Mouse (Mus musculus) midbrain, embryonic 13.5 days (tissue): ENCODE data around the gene Nkx6-1. TPM values are rescaled to one million over a fixed set of nuclear protein-coding genes. Genes with fewer than 3 reads are reported as not detected.

ENCODE experiments used
- ATAC-seq: fragments of 200-750 bp; cut with Nextera tagmentation; 2 replicates; pipeline ENCODE4 v1.8.0; 2017; ENCODE audit warnings: mild to moderate bottlenecking, moderate TSS enrichment, moderate library complexity
- H3K27ac ChIP-seq: fragments of 300-500 bp; sonication (generic); 2 replicates; pipeline ENCODE4 v1.5.1; 2015; ENCODE audit warnings: inconsistent platforms, mild to moderate bottlenecking, moderate library complexity
- H3K27me3 ChIP-seq: fragments of 300-500 bp; sonication (generic); 2 replicates; pipeline ENCODE4 v1.6.1; 2015; ENCODE audit warnings: mild to moderate bottlenecking, inconsistent platforms
- H3K36me3 ChIP-seq: fragments of 300-500 bp; sonication (generic); 2 replicates; pipeline ENCODE4 v1.6.1; 2015; ENCODE audit warnings: mild to moderate bottlenecking, inconsistent platforms
- H3K4me1 ChIP-seq: fragments of 300-500 bp; sonication (generic); replicated peaks from 2 replicates; pipeline ENCODE4 v1.6.1; 2015; ENCODE audit warnings: inconsistent platforms
- H3K4me2 ChIP-seq: fragments of 300-500 bp; sonication (generic); replicated peaks from 2 replicates; pipeline ENCODE4 v1.6.1; 2015; ENCODE audit warnings: moderate library complexity, mild to moderate bottlenecking, inconsistent platforms
- H3K4me3 ChIP-seq: fragments of 300-500 bp; sonication (generic); replicated peaks from 2 replicates; pipeline ENCODE4 v1.5.1; 2015; ENCODE audit warnings: mild to moderate bottlenecking, inconsistent platforms
- H3K9ac ChIP-seq: fragments of 300-500 bp; sonication (generic); replicated peaks from 2 replicates; pipeline ENCODE4 v1.6.1; 2015; ENCODE audit warnings: mild to moderate bottlenecking, inconsistent platforms
- H3K9me3 ChIP-seq: fragments of 300-500 bp; sonication (generic); 2 replicates; pipeline ENCODE4 v1.6.1; 2016; ENCODE audit warnings: mild to moderate bottlenecking, inconsistent platforms
- WGBS: fragments of 180-500 bp; shearing (Covaris S2); methylation state at CpG from one replicate; pipeline ENCODE4 v1.1.7; 2015; 5-methylcytosine and 5-hydroxymethylcytosine counted together
- polyA plus RNA-seq: library from polyadenylated mRNA; unstranded; fragments of >200 nt; fragmentation: Nextera tagmentation; extraction: Ambion mirVana; gene quantifications from 2 replicates; pipeline ENCODE4 v1.2.1, GENCODE M21; 2015

The Nkx6-1 gene
- polyA plus RNA-seq, 1 experiment from 2014 or later, result 3.5 TPM

DNA sequence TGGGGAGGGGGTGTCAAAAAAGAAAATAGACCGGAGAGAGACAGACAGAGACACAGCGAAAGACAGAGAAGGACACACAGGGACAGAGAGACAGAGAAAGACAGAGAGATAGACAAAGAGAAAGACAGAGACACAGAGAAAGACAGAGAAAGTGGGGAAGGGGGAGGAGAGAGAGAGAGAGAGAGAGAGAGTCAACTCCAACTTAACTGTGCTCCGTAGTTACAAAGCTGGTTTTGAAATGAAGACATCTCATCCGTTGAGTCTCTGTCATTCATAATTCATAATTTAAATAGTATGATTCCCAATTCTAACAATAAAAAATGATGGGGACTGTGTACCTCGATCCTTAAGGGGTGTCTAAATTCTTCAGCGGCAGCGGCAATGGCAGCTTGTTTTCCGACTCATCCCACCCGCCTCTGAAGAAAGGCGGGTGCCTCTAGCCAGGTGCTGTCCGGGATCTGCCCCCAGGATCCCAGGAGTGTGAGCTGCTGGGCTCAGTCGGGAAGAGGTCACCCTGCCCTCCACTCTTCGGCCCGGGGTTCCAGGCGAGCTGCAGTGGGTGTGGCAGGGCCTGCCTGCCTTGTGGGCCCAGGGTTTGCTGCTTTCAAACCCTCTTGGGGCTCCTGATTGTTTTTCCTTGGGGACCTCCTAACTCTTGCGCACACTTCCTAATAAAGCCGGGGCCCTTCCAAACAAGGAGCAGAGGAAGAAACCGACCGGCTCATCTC, 2.6 kb upstream of the Nkx6-1 start:
- Histone ChIP-seq H3K27me3 (peaks cover 87% of the 10 kb centered on the region), H3K4me3 (no peak overlapping the region), H3K4me2 (peak overlapping the region; percentile 13; the same call in 1 of the 2 replicates), H3K36me3 (no peaks in the 10 kb centered on the region), H3K27ac (no peak overlapping the region), H3K9ac (no peak overlapping the region), H3K9me3 (no peaks in the 10 kb centered on the region), H3K4me1 (peaks cover 31% of the 10 kb centered on the region)
- no peak for ATAC-seq
- under 1% methylated on average over 19 of the region's 19 CpGs for WGBS

DNA sequence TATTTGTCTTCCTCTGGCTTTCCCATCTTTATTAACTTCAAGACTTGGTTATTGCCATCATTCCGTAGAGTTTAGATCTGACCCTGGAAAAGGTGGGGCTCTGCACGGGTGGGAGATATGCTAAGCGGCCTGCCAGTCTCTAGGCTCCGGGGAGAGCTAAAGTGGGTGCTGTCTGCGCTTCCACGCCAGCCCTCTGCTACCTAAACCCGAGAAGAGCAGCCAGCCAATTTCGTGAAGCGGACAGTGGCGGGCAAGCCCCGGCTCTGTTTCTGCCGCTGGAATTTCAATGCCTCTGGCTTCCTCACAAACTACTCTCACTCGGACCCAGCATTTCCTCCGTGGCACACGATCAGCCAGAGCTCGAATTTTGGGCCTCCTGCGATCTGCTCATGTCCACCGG, 1.9 kb upstream of the Nkx6-1 start:
- WGBS, result under 1% methylated on average over 18 of the region's 18 CpGs
- no peak for ATAC-seq
- H3K9ac ChIP-seq, result no peak overlapping the region
- no peaks in the 10 kb centered on the region for H3K9me3 ChIP-seq
- H3K4me3 ChIP-seq, result no peak overlapping the region
- no peak overlapping the region for H3K27ac ChIP-seq
- peaks cover 91% of the 10 kb centered on the region for H3K27me3 ChIP-seq
- peaks cover 31% of the 10 kb centered on the region for H3K4me1 ChIP-seq
- H3K36me3 ChIP-seq, result no peaks in the 10 kb centered on the region
- H3K4me2 ChIP-seq, result no peak overlapping the region

DNA sequence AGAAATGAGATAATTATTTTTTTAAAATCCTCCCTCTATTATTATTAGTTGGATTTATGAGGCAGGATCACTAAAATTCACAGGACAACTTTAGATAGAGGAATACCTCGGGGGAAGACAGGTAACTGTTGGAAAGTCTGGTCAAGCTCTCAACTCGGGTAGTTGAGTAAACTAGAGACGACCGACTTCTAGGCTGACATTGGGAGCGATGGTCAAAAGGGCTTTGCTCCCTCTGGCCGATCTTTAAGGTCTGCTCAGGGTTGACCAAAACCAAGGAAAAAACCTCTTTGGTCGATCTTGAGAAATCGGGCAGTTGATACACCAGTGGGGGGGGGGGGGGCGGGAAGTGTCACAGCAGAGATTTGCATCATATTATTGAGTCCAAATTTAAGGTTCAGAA, 1.3 kb upstream of the Nkx6-1 start:
- Histone ChIP-seq H3K4me3 (peak overlapping the region; percentile 44), H3K36me3 (no peaks in the 10 kb centered on the region), H3K9me3 (no peaks in the 10 kb centered on the region), H3K9ac (no peak overlapping the region), H3K27ac (no peak overlapping the region), H3K4me2 (peak overlapping the region; percentile 58; the same call in 1 of the 2 replicates), H3K4me1 (peaks cover 31% of the 10 kb centered on the region), H3K27me3 (peaks cover 96% of the 10 kb centered on the region)
- WGBS, result 0% methylated on average over 9 of the region's 9 CpGs
- no peak for ATAC-seq

DNA sequence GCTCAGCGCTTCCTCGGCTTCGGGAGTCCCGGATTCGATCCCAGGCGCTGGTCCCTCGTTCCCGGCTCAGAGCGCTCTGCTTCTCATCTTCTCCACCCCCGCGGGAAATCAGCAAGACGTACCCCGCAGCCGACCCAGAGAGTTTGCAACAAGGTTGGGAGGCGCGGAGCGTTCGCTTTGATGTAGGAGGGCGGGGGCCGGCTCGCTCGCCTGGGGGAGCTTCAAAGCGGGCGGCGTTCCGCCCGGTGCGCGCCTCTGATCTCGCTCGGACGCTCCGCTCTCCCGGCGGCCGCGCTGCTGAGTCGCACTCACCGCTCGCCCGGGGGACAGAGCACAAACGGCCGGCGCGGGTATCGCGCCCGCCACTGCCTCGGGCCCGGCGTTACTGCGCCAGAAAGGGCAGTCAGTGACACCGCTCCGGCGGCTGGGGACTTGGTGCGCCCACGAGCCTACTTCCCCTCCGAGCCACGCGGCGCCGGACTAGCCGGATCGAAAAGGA, 324 bp downstream of the Nkx6-1 start:
- H3K4me3 ChIP-seq, result peak overlapping the region; percentile 44
- H3K36me3 ChIP-seq, result no peaks in the 10 kb centered on the region
- H3K4me2 ChIP-seq, result peak overlapping the region; percentile 58
- no peaks in the 10 kb centered on the region for H3K9me3 ChIP-seq
- peak overlapping the region; percentile 67 for H3K9ac ChIP-seq
- peaks cover 96% of the 10 kb centered on the region for H3K27me3 ChIP-seq
- ATAC-seq, result no peak
- 0% methylated on average over 64 of the region's 64 CpGs for WGBS
- peaks cover 33% of the 10 kb centered on the region for H3K4me1 ChIP-seq
- no peak overlapping the region for H3K27ac ChIP-seq

DNA sequence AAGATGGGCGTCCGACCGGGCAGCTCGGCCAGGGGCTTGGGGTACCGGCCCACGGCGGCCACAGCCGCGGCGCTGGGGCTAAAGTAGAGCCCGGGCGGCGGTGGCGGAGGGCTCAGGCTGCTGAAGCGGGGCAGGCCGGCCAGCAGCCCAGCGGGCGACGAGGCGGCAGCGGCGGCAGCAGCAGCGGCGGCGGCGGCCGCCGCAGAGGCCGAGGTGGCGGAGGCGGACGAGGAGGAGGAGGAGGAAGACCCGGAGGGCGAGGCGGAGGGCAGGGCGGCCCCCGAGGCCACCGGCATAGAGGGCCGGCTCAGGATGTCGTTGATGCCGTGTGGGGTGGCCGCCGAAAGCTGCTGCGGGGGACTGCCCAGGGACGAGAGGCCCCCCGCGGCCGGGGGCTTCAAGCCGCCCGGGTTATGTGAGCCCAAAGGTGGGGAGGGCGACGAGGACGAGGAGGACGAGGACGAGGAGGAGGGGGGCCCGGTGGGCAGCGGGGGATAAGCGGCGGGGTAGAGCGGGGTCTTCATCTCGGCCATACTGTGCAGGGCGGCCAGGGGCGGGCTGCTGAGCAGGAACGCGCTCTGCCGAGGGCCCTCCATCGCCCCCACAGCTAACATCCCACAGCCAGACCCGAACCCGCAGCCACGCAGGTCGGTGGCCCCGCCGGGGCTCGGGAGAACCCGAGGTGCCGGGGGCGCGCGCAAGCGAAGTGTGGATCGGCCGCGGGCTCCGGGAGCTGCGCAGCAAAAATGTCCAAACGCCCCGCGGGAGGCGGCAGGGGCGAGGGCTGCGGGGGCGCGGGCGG, 974 bp downstream of the Nkx6-1 start:
- WGBS, result under 1% methylated on average over 83 of the region's 94 CpGs
- H3K36me3 ChIP-seq, result no peaks in the 10 kb centered on the region
- H3K4me2 ChIP-seq, result peak overlapping the region; percentile 58
- H3K4me1 ChIP-seq, result peaks cover 40% of the 10 kb centered on the region
- no peaks in the 10 kb centered on the region for H3K9me3 ChIP-seq
- peak overlapping the region; percentile 67 for H3K9ac ChIP-seq
- H3K27ac ChIP-seq, result no peak overlapping the region
- H3K4me3 ChIP-seq, result peak overlapping the region; percentile 44
- ATAC-seq, result no peak; the same call in 1 of the 2 replicates
- H3K27me3 ChIP-seq, result peaks cover 95% of the 10 kb centered on the region

GRCm38 (mm10) chr5:101663176-101663575, 1.6 kb downstream of the Nkx6-1 start:
- Histone ChIP-seq H3K36me3 (no peaks in the 10 kb centered on the region), H3K4me1 (peaks cover 41% of the 10 kb centered on the region), H3K9ac (peak overlapping the region; percentile 67), H3K4me3 (peak overlapping the region; percentile 44), H3K9me3 (no peaks in the 10 kb centered on the region), H3K27me3 (peaks cover 94% of the 10 kb centered on the region), H3K27ac (no peak overlapping the region), H3K4me2 (peak overlapping the region; percentile 58)
- peak; percentile 51 for ATAC-seq
- under 1% methylated on average over 23 of the region's 23 CpGs for WGBS

- WGBS, result 4% methylated on average over 8 of the region's 8 CpGs
- peak overlapping the region; percentile 58 for H3K4me2 ChIP-seq
- no peak for ATAC-seq
- peak overlapping the region; percentile 44 for H3K4me3 ChIP-seq
- H3K27me3 ChIP-seq, result peaks cover 92% of the 10 kb centered on the region
- H3K9ac ChIP-seq, result peak overlapping the region; percentile 67; the same call in 1 of the 2 replicates
- no peaks in the 10 kb centered on the region for H3K36me3 ChIP-seq
- H3K9me3 ChIP-seq, result no peaks in the 10 kb centered on the region
- H3K4me1 ChIP-seq, result peaks cover 38% of the 10 kb centered on the region
- H3K27ac ChIP-seq, result no peak overlapping the region
Observed at GRCm38 (mm10) chr5:101662485-101662884, 2.3 kb downstream of the Nkx6-1 start.

DNA sequence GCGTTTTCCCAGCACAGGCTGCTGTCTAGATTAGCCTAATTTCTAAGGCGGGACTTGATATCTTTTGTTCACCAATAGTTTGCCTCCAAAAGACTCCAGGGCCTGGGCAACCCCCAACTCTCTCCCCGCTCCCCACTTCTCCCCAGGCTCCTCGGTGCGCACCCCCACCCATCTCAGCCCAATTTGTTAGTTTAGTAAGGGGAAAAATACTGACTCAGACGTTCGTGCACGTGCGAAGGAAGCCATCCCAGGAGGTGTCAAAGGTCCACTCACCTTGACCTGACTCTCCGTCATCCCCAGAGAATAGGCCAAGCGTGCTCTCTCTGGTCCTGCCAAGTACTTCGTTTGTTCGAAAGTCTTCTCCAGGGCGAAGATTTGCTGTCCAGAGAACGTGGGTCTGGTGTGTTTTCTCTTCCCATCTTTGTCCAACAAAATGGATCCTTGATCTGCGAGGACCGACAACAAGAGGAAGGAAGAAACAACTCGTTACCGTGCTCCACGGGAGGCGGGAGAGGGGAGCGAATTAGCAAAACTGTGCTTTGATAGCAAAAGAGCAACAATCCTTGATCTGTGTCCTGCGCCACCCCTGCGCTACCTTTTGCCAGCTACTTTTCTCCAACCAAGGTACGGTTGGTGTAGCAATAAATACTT, 3.1 kb downstream of the Nkx6-1 start:
- H3K4me3 ChIP-seq, result peak overlapping the region; percentile 44
- no peak for ATAC-seq
- H3K9ac ChIP-seq, result no peak overlapping the region
- H3K36me3 ChIP-seq, result no peaks in the 10 kb centered on the region
- peaks cover 38% of the 10 kb centered on the region for H3K4me1 ChIP-seq
- peaks cover 92% of the 10 kb centered on the region for H3K27me3 ChIP-seq
- no peak overlapping the region for H3K27ac ChIP-seq
- WGBS, result 2% methylated on average over 25 of the region's 25 CpGs
- peak overlapping the region; percentile 25; the same call in 1 of the 2 replicates for H3K4me2 ChIP-seq
- no peaks in the 10 kb centered on the region for H3K9me3 ChIP-seq

- no peaks in the 10 kb centered on the region for H3K9me3 ChIP-seq
- H3K36me3 ChIP-seq, result no peaks in the 10 kb centered on the region
- no peak overlapping the region for H3K27ac ChIP-seq
- H3K4me3 ChIP-seq, result no peak overlapping the region
- H3K4me1 ChIP-seq, result peaks cover 36% of the 10 kb centered on the region
- H3K4me2 ChIP-seq, result no peak overlapping the region
- H3K27me3 ChIP-seq, result peaks cover 92% of the 10 kb centered on the region
- H3K9ac ChIP-seq, result no peak overlapping the region
- ATAC-seq, result no peak
- WGBS, result 13% methylated on average over 3 of the region's 3 CpGs
Observed at GRCm38 (mm10) chr5:101660666-101661065, 4.1 kb downstream of the Nkx6-1 start.

GRCm38 (mm10) chr5:101659411-101659971, 5.3 kb downstream of the Nkx6-1 start:
- ATAC-seq, result peak; percentile 41; the same call in 1 of the 2 replicates

GRCm38 (mm10) chr5:101658984-101659290, 5.9 kb downstream of the Nkx6-1 start:
- ATAC-seq, result no peak
- peak overlapping the region; percentile 44 for H3K4me2 ChIP-seq
- peak overlapping the region; percentile 23; the same call in 1 of the 2 replicates for H3K9ac ChIP-seq
- H3K27ac ChIP-seq, result no peak overlapping the region
- H3K36me3 ChIP-seq, result no peaks in the 10 kb centered on the region
- peak overlapping the region; percentile 26 for H3K4me3 ChIP-seq
- peaks cover 92% of the 10 kb centered on the region for H3K27me3 ChIP-seq
- WGBS, result under 1% methylated on average over 23 of the region's 23 CpGs
- peaks cover 19% of the 10 kb centered on the region for H3K4me1 ChIP-seq
- no peaks in the 10 kb centered on the region for H3K9me3 ChIP-seq

More at GRCm38 (mm10) chr5:101659411-101659971, 5.3 kb downstream of the Nkx6-1 start:
- peak overlapping the region; percentile 44 for H3K4me2 ChIP-seq
- H3K36me3 ChIP-seq, result no peaks in the 10 kb centered on the region
- no peaks in the 10 kb centered on the region for H3K9me3 ChIP-seq
- H3K27me3 ChIP-seq, result peaks cover 92% of the 10 kb centered on the region
- peaks cover 24% of the 10 kb centered on the region for H3K4me1 ChIP-seq
- under 1% methylated on average over 39 of the region's 39 CpGs for WGBS
- H3K9ac ChIP-seq, result peak overlapping the region; percentile 23; the same call in 1 of the 2 replicates
- H3K4me3 ChIP-seq, result peak overlapping the region; percentile 26
- H3K27ac ChIP-seq, result no peak overlapping the region
